Mouse (Mus musculus) embryonic fibroblast, embryonic 13.5 days (primary cell): ENCODE data around the gene Alpl.

ENCODE experiments used
- CTCF ChIP-seq: IDR thresholded peaks from 2 replicates; pipeline ENCODE4 v1.5.1; 2011; ENCODE audit warnings: mild to moderate bottlenecking, control low read depth, low read length, moderate library complexity, borderline replicate concordance; ENCODE audit not compliant: insufficient read depth
- POLR2A ChIP-seq: IDR thresholded peaks from 2 replicates; pipeline ENCODE4 v1.6.1; 2011; ENCODE audit warnings: low read depth, mild to moderate bottlenecking, control low read depth, low read length, moderate library complexity

GRCm38 (mm10) chr4:137773369-137773899 is 22.8 kb downstream of the Alpl start:
- no peak for TF ChIP-seq CTCF
- no peak for TF ChIP-seq POLR2A
